Mouse (Mus musculus): ENCODE data around the gene Mybbp1a. TPM values are rescaled to one million over a fixed set of nuclear protein-coding genes. Genes with fewer than 3 reads are reported as not detected.

Mybbp1a gene
- polyA plus RNA-seq, 2 experiments, result 110 to 127 TPM

- Histone ChIP-seq H3K4me3 (replicated peaks; ENCODE audit: low read length) (no peak overlapping the region), H3K27ac (replicated peaks; ENCODE audit: low read depth, low read length) (no peak overlapping the region), H3K4me2 (replicated peaks; ENCODE audit: low read depth, low read length, severe bottlenecking) (no peak overlapping the region), H3K36me3 (ENCODE audit: control insufficient read depth, insufficient read depth, low read length) (no peaks in the 10 kb centered on the region), H3K9me3 (ENCODE audit: control insufficient read depth, low read length) (no peaks in the 10 kb centered on the region), H3K27me3 (ENCODE audit: control insufficient read depth, insufficient read depth, low read length) (no peaks in the 10 kb centered on the region), H3K4me1 (ENCODE audit: control insufficient read depth, insufficient read depth, low read length) (no peaks in the 10 kb centered on the region), H3K9ac (ENCODE audit: low read depth, low read length, severe bottlenecking) (no peak overlapping the region)
- TF ChIP-seq POLR2A (IDR thresholded peaks at IDR 0.05; ENCODE audit: borderline replicate concordance, extremely low read depth, insufficient read depth, insufficient read length), result no peak
- no peak for ATAC-seq (ENCODE audit: low FRiP score, low read depth)
- WGBS, result 51% methylated on average over 11 of the region's 11 CpGs
- no peak for DNase-seq (ENCODE audit: low spot score)
Measured at GRCm38 (mm10) chr11:72466694-72467507, 25.7 kb downstream of the Mybbp1a start.

GRCm38 (mm10) chr11:72468525-72468924 lies 27.4 kb downstream of the Mybbp1a start:
- no peak overlapping the region for H3K27ac ChIP-seq (replicated peaks; ENCODE audit: low read depth, low read length)

GRCm38 (mm10) chr11:72469217-72469616 lies 28.1 kb downstream of the Mybbp1a start:
- Histone ChIP-seq H3K4me2 (replicated peaks; ENCODE audit: low read depth, low read length, severe bottlenecking) (no peak overlapping the region), H3K36me3 (ENCODE audit: control insufficient read depth, insufficient read depth, low read length) (no peaks in the 10 kb centered on the region), H3K27ac (replicated peaks; ENCODE audit: low read depth, low read length) (no peak overlapping the region), H3K4me1 (ENCODE audit: control insufficient read depth, insufficient read depth, low read length) (no peaks in the 10 kb centered on the region), H3K9me3 (ENCODE audit: control insufficient read depth, low read length) (no peaks in the 10 kb centered on the region), H3K9ac (ENCODE audit: low read depth, low read length, severe bottlenecking) (no peak overlapping the region), H3K4me3 (replicated peaks; ENCODE audit: low read length) (no peak overlapping the region), H3K27me3 (ENCODE audit: control insufficient read depth, insufficient read depth, low read length) (no peaks in the 10 kb centered on the region)
- ATAC-seq (ENCODE audit: low FRiP score, low read depth), result 0 out of 2 replicates have a peak, but pooled peaks have one; percentile 26
- 42% methylated on average over 5 of the region's 5 CpGs for WGBS
- TF ChIP-seq POLR2A (IDR thresholded peaks at IDR 0.05; ENCODE audit: borderline replicate concordance, extremely low read depth, insufficient read depth, insufficient read length), result no peak
- DNase-seq (ENCODE audit: low spot score), result peak; percentile 48

More at GRCm38 (mm10) chr11:72468525-72468924, 27.4 kb downstream of the Mybbp1a start:
- DNase-seq (ENCODE audit: low spot score) (no peak), ATAC-seq (ENCODE audit: low FRiP score, low read depth) (no peak)
- WGBS, result 75% methylated on average over 5 of the region's 5 CpGs
- H3K4me2 ChIP-seq (replicated peaks; ENCODE audit: low read depth, low read length, severe bottlenecking), result no peak overlapping the region
- no peak overlapping the region for H3K9ac ChIP-seq (ENCODE audit: low read depth, low read length, severe bottlenecking)
- H3K4me1 ChIP-seq (ENCODE audit: control insufficient read depth, insufficient read depth, low read length), result no peaks in the 10 kb centered on the region
- no peaks in the 10 kb centered on the region for H3K27me3 ChIP-seq (ENCODE audit: control insufficient read depth, insufficient read depth, low read length)
- TF ChIP-seq POLR2A (IDR thresholded peaks at IDR 0.05; ENCODE audit: borderline replicate concordance, extremely low read depth, insufficient read depth, insufficient read length), result no peak
- H3K36me3 ChIP-seq (ENCODE audit: control insufficient read depth, insufficient read depth, low read length), result no peaks in the 10 kb centered on the region
- no peaks in the 10 kb centered on the region for H3K9me3 ChIP-seq (ENCODE audit: control insufficient read depth, low read length)
- no peak overlapping the region for H3K4me3 ChIP-seq (replicated peaks; ENCODE audit: low read length)

- no peak overlapping the region for H3K27ac ChIP-seq (replicated peaks; ENCODE audit: low read depth, low read length)
- TF ChIP-seq POLR2A (IDR thresholded peaks at IDR 0.05; ENCODE audit: borderline replicate concordance, extremely low read depth, insufficient read depth, insufficient read length), result no peak
Measured at GRCm38 (mm10) chr11:72470004-72470403, 28.8 kb downstream of the Mybbp1a start.

GRCm38 (mm10) chr11:72471381-72471780 lies 30.2 kb downstream of the Mybbp1a start:
- DNase-seq (ENCODE audit: low spot score) (no peak), ATAC-seq (ENCODE audit: low FRiP score, low read depth) (no peak)
- TF ChIP-seq POLR2A (IDR thresholded peaks at IDR 0.05; ENCODE audit: borderline replicate concordance, extremely low read depth, insufficient read depth, insufficient read length), result no peak
- Histone ChIP-seq H3K4me2 (replicated peaks; ENCODE audit: low read depth, low read length, severe bottlenecking) (no peak overlapping the region), H3K4me3 (replicated peaks; ENCODE audit: low read length) (no peak overlapping the region), H3K27ac (replicated peaks; ENCODE audit: low read depth, low read length) (no peak overlapping the region), H3K27me3 (ENCODE audit: control insufficient read depth, insufficient read depth, low read length) (no peaks in the 10 kb centered on the region), H3K9me3 (ENCODE audit: control insufficient read depth, low read length) (no peaks in the 10 kb centered on the region), H3K9ac (ENCODE audit: low read depth, low read length, severe bottlenecking) (no peak overlapping the region), H3K36me3 (ENCODE audit: control insufficient read depth, insufficient read depth, low read length) (no peaks in the 10 kb centered on the region), H3K4me1 (ENCODE audit: control insufficient read depth, insufficient read depth, low read length) (no peaks in the 10 kb centered on the region)
- 84% methylated on average over 6 of the region's 6 CpGs for WGBS

More at GRCm38 (mm10) chr11:72470004-72470403, 28.8 kb downstream of the Mybbp1a start:
- Histone ChIP-seq H3K4me1 (ENCODE audit: control insufficient read depth, insufficient read depth, low read length) (no peaks in the 10 kb centered on the region), H3K4me2 (replicated peaks; ENCODE audit: low read depth, low read length, severe bottlenecking) (no peak overlapping the region), H3K9me3 (ENCODE audit: control insufficient read depth, low read length) (no peaks in the 10 kb centered on the region), H3K4me3 (replicated peaks; ENCODE audit: low read length) (no peak overlapping the region), H3K9ac (ENCODE audit: low read depth, low read length, severe bottlenecking) (no peak overlapping the region), H3K27me3 (ENCODE audit: control insufficient read depth, insufficient read depth, low read length) (no peaks in the 10 kb centered on the region), H3K36me3 (ENCODE audit: control insufficient read depth, insufficient read depth, low read length) (no peaks in the 10 kb centered on the region)
- ATAC-seq (ENCODE audit: low FRiP score, low read depth) (no peak), DNase-seq (ENCODE audit: low spot score) (no peak)
- WGBS, result 69% methylated on average over 4 of the region's 4 CpGs
